Mouse (Mus musculus): ENCODE measurements around the gene Nfatc2ip.

The Nfatc2ip gene

DNA sequence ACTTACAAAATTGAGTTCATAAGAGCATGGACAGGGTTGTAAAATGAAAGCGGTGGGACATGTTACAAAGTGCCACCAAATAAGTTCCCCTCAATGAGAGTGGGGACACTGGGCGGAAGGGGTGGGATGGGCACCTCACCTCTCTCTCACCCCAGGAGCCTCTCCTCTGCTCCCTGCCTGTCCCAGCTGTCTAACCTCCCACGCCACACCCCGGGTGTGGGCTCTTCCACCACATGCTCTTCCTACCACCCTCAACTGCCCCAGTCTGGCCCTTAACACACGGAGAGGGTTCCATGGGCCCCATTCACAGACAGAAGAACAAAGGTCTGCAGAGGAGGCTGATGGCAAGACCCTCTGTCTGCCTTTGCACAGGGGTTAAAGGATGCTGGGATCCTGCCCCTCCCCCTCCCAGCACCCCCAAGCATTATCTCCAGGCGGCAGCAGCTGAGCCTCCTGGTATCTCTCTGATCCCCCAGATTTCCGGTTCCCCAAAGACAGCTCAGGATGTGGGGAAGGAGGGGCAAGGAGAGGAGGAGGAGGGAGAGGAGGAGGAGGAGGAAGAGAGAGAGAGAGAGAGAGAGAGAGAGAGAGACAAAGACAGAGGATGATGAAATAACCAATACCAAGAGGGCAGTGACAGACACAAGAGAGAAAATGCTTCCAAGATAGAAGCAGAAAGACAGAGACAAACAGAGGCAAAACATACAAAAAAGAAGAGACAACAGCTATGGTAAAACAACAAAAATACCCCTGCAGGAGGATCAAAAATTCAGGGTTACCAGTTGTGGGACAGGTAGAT is 39.5 kb downstream of the Nfatc2ip start:
- in situ Hi-C loops (cut with MboI; ENCODE audit: low sequenced_read_pairs), result no loop called here

DNA sequence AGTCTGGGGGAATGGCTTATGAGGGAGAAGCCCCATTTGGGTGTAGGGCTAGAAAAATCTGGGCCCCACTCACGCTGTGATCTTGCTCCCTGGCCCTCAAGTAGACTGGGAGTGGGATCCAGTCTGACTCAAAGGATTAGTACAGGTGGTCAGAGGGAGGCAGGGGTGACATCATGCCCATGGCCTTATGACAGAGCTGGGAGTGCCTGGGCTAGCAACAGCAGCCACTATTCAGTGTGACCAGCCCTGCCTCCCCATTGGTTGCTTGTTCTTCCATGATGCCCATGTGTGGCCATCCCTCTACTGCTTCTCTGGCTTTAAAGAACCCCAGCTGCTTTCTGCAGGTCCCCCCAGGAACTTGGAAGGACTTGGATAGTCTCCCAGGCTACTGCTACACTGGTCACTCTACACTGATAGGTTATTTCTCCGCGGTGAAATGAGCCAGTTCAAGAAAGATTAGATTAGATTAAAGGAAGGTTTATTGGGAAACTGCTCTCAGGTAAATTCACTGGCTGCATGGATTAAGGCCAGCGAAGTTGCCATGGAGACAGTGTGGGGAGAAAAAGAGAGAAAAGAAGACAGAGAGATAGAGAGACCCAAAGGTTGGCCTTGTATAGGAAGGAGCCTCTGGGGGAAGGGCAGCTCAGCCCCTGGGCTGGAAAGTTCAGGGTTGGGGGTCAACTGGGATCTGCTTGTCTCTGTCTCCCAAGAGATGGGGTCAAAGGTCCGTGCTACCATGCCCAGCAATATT is 40.5 kb downstream of the Nfatc2ip start:
- in situ Hi-C loops (cut with MboI; ENCODE audit: low sequenced_read_pairs), result no loop called here

DNA sequence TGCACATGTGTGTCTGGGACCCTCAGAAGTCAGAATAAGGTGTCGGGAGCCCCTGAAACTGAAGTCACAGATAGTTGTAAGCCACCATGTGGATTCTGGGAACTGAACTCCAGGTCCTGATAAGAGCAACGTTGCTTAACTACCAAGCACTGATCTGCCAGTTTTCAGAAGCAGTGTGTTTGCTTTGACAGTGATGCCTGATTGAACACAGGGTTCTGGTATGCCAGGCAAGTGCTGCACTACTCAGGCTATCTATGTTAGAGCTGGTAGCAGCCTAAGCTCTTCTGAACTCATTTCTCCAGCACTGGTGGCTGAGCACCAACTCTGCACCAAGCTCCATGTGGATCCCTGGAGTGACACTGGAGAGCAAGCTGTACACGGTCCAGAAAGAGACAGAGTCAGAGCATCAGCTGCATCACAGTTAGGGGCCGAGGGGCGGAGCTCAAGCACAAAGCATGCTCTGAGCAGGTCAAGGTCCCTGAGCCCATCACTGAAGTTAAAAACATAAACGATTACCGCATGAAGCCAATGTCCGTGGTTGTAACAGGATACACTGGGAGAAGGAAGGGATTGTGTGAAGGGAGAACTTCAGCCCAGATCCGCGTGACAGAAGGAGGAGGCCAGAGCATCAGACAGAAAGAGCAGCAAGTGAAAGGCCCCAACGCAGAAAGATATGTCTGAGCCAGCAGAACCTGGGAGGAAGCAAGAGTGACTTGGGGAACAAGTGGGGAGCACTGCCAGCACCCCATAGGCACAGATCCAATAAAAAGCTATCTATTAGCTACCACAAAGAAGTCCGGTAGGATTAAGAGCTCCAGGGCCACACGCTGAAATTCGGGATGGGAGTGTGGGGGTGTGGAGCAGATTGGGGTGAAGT is 41.6 kb downstream of the Nfatc2ip start:
- in situ Hi-C loops (cut with MboI; ENCODE audit: low sequenced_read_pairs), result no loop called here

- in situ Hi-C loops (cut with MboI; ENCODE audit: low sequenced_read_pairs), result no loop called here
These were observed 42.6 kb downstream of the Nfatc2ip start for GRCm38 (mm10) chr7:126353994-126354365.

DNA sequence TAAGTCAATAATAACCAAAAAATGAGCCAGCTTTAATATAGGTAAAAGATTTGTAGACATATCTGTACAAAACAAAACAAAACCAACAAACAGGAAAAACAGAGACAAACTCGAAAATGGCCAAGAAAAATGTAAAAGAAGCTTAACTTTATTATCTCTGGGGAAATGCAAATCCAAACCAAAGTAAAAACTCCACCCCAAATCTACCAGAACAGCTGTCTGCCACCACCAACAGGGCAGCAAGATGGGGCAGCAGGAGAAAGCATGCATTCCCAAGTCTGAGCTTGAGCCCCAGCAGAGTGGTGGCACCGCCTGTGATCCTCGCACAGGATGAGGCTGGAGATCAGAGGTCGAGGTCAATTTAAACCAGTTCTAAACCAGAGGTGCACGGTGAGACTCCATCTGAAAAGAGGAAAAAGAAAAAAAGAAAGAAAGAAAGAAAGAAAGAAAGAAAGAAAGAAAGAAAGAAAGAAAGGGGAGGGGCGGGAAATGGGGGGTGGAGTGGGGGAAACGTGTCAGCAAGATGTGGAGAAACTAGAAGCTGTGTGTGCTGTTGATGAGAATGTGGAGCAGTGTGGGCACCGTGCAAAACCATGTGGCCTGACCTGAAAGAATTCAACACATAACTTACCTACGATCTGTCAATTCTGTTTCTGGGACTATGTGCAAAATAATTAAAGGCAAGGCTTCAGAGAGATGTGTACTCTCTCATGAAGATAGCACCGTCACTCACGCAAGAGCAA is 43.1 kb downstream of the Nfatc2ip start:
- in situ Hi-C loops (cut with MboI; ENCODE audit: low sequenced_read_pairs), result no loop called here

DNA sequence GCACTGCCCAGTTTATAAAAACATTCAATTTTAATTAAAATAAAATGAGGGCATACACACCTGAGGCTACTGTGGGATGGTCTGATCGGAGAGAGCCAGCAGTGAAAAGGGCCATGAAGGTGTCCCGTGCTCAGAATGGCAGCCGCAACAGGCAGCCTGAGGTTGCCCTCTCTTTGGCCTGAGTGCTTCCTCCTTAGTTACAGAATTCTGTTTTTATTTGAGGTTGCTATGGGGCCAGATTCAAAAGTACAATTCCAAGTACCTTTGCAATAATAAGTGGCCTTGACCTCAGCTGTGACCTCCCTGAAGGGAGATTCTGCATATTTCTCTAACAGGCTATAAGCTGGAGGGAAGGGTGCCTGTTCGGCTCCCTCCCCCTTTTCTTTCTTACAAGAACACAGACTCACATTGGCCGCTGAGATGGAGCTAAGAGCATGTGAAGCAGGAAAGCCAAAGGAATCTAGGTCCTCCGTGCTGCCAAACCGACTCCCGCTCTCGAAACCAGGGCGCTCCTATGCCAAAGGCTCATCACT is 45.1 kb downstream of the Nfatc2ip start:
- in situ Hi-C loops (cut with MboI; ENCODE audit: low sequenced_read_pairs), result no loop called here

DNA sequence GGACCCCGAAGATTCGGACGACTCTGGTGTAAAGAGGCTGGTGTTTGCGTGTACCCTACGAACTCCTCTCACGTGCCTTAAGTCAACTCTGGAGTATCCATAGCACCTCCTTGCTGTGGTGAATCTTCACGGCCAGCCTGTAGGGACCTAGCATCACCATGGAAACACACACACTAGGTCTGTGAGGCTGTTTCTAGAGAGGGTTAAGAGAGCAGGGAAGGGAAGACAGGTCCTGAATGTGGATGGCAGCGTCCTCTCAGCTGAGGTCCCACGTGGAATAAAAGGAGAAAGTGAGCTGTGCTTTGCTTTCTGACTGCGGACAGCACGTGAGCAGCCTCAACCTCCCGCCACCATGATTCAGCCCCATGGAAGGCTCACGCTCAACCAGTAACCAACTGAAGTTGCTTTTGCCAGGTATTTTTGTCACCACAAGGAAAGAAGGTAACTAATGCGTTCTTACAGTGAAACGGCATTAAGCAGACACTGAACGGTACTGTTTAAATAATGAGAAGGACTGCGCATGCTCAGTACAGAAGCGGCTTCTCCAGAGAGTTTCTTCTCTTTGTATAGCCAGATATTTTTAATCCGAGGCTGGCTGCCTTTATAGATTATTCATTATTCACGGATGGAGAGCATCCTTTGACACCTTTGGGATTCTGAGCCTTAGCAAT is 45.7 kb downstream of the Nfatc2ip start:
- in situ Hi-C loops (cut with MboI; ENCODE audit: low sequenced_read_pairs), result no loop called here

GRCm38 (mm10) chr7:126348293-126348692 is 48.2 kb downstream of the Nfatc2ip start:
- in situ Hi-C loops (cut with MboI; ENCODE audit: low sequenced_read_pairs), result no loop called here

GRCm38 (mm10) chr7:126347098-126347497 is 49.4 kb downstream of the Nfatc2ip start:
- in situ Hi-C loops (cut with MboI; ENCODE audit: low sequenced_read_pairs), result no loop called here

- in situ Hi-C loops (cut with MboI; ENCODE audit: low sequenced_read_pairs), result no loop called here
These were observed 50.6 kb downstream of the Nfatc2ip start for GRCm38 (mm10) chr7:126345969-126346368.

DNA sequence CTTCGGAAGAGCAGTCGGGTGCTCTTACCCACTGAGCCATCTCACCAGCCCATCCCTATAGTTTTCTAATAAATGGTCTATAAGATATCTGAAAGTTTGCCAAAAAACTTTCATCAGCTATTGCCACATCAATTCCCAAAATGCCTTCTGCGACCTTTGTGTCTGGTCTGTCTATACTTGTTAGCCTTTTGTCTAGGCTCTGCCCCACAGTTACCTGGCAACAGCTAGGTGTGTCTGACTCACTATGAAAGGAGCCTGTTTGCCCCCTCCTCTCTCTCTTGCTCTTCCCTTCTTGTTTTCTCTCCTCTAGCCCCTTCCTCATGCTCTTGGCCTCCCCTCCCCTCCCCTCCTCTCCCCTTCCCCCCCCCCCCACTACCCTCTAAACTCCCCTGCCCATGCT is 51.0 kb downstream of the Nfatc2ip start:
- in situ Hi-C loops (cut with MboI; ENCODE audit: low sequenced_read_pairs), result no loop called here

DNA sequence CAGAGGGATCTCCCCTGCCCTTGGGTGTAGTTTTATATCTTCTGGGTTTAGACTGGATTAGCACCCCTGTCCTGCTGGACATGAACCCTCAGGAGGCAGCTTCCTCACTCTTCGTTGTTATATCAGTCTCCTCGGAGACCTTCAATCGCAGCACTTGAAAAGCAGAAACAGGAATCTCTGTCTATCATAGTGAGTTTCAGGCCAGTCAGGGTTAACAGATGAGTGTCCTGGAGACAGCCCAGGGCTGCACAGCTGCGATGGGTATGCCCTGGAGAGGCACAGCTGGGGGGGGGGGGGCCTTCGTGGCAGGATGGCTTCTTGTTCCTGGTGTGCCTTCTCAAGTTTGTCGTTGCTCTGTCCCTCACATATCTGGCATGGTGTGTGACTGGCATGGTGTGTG is 55.6 kb downstream of the Nfatc2ip start:
- in situ Hi-C loops (cut with MboI; ENCODE audit: low sequenced_read_pairs), result no loop called here

- in situ Hi-C loops (cut with MboI; ENCODE audit: low sequenced_read_pairs), result no loop called here
These were observed 56.3 kb downstream of the Nfatc2ip start for GRCm38 (mm10) chr7:126340206-126340618.

- in situ Hi-C loops (cut with MboI; ENCODE audit: low sequenced_read_pairs), result no loop called here
These were observed 57.0 kb downstream of the Nfatc2ip start for GRCm38 (mm10) chr7:126339521-126339971.

DNA sequence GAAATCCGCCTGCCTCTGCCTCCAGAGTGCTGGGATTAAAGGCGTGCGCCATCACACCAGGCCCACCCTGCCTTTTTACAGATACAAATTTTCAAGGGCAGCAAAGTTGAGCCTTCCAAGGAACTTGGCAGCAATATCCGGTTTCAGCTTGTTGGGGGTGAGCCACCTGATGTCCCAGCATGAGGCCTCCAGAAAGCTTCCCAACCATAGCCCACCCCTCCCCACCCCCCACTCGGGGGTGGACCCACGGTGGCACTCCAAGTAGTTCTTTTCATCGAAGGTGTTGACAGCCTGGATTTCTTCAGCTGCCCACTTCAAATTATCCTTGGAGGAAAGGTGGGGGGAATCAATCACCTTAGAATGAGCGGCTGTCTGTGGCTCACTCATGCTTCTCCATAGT is 57.6 kb downstream of the Nfatc2ip start:
- in situ Hi-C loops (cut with MboI; ENCODE audit: low sequenced_read_pairs), result no loop called here

DNA sequence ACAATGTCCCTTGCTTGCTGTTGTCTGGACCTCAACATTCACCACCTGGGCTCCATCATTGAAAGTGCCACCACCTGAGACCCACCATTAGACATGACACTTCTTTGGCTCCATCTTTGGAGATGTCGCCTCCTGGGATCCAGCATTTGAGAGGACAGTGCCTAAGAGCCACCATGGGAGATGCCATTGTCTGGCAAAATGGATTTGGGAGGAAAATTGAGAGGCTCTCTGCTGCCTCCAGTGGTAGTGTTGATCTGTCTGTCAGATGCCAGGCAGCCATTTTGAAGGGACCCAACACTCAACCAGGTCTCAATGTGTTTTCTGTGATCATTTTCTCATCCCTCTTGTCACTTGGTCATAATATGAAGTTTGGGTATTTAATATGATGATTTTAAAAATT is 61.0 kb downstream of the Nfatc2ip start:
- in situ Hi-C loops (cut with MboI; ENCODE audit: low sequenced_read_pairs), result no loop called here
